Comparison of ENCODE assay signal across 22 mouse cellular contexts in genomic region chr1:192828928-192829327, GRCm38 (mm10). TPM values are rescaled to one million over a fixed set of nuclear protein-coding genes. Genes with fewer than 3 reads are reported as not detected.
A peak's percentile ranks its signal among the peaks of the same experiment; 100 is the strongest.
DNase-seq lines count a peak whose midpoint lies in the region; ATAC-seq and TF ChIP-seq lines count a peak whose summit lies in the region.
"Had no signal": no experiment of that assay in that cellular context is flagged by ENCODE, and none has a peak within 500 bp of the region (broad histone marks: within the 10 kb centered on the region; RNA-seq: fewer than 3 reads in every experiment).

No protein-coding gene starts in this region.

- intact Hi-C loops in left cerebral cortex, adult 2 months (cut with DNase I), result no loop called here
- intact Hi-C loops in left cerebral cortex, postnatal 10 days (cut with DNase I), result no loop called here

- no peak for ATAC-seq in stomach, embryonic 16.5 days (ENCODE audit: insufficient read depth, low FRiP score)
- ATAC-seq in stomach, postnatal 0 days (ENCODE audit: low FRiP score, low TSS enrichment), result no peak
- ATAC-seq: activated CD4-positive, CD25-positive, alpha-beta regulatory T cell, adult 4 months; hindbrain, postnatal 0 days; Patski had no signal

- H3K4me1 ChIP-seq in stomach, embryonic 16.5 days (ENCODE audit: control insufficient read depth, insufficient read depth, low read length), result peaks cover 21% of the 10 kb centered on the region
- no peaks in the 10 kb centered on the region for H3K4me1 ChIP-seq in stomach, postnatal 0 days (replicated peaks; ENCODE audit: control insufficient read depth, insufficient read depth)

- peak in 1 of 2 experiments; percentile 24 for DNase-seq in left cerebral cortex, adult 2 months (ENCODE audit: extremely low spot score in 1 of 2, low spot score in 2 of 2)
- DNase-seq in left cerebral cortex, postnatal 10 days (ENCODE audit: extremely low spot score in 1 of 2, low spot score in 2 of 2), result no peak
- no peak for DNase-seq in stomach, postnatal 0 days (ENCODE audit: low spot score)
- DNase-seq in gonadal fat pad, adult 2 months (ENCODE audit: low read depth), result peak; percentile 64
- peak; percentile 40 for DNase-seq in telencephalon, adult 2 months (ENCODE audit: low read depth, low spot score)
- DNase-seq in ovary, postnatal 10 days (ENCODE audit: low spot score), result no peak
- DNase-seq: cerebellum, postnatal 14 days; gastrocnemius, postnatal 10 days; kidney, adult 18-20 months; kidney, postnatal 10 days; lung, postnatal 10 days; retina, postnatal 1 day; spleen, adult 18-20 months; thymus, postnatal 14 days had no signal

- no peaks in the 10 kb centered on the region for H3K36me3 ChIP-seq in stomach, embryonic 16.5 days (ENCODE audit: control insufficient read depth, insufficient read depth, low read length)
- H3K36me3 ChIP-seq in stomach, postnatal 0 days (ENCODE audit: control insufficient read depth, insufficient read depth, low read length), result no peaks in the 10 kb centered on the region
- H3K36me3 ChIP-seq: limb, embryonic 12.5 days; liver, embryonic 15.5 days; neural tube, embryonic 13.5 days had no signal

- H3K9ac ChIP-seq in stomach, embryonic 16.5 days (ENCODE audit: low read length), result no peak overlapping the region
- H3K9ac ChIP-seq in stomach, postnatal 0 days (ENCODE audit: low read length), result no peak overlapping the region
- H3K9ac ChIP-seq: limb, embryonic 12.5 days; liver, embryonic 15.5 days; neural tube, embryonic 13.5 days had no signal

- TF ChIP-seq CTCF in left cerebral cortex, adult 2 months (IDR thresholded peaks at IDR 0.05), result no peak
- TF ChIP-seq CTCF in stomach, postnatal 0 days (IDR thresholded peaks at IDR 0.05; ENCODE audit: low read depth), result no peak

- WGBS in stomach, embryonic 16.5 days, result 61% methylated on average over 7 of the region's 7 CpGs
- 62% methylated on average over 7 of the region's 7 CpGs for WGBS in stomach, postnatal 0 days

- no peaks in the 10 kb centered on the region for H3K9me3 ChIP-seq in stomach, embryonic 16.5 days (replicated peaks; ENCODE audit: control insufficient read depth, low read length)
- no peaks in the 10 kb centered on the region for H3K9me3 ChIP-seq in stomach, postnatal 0 days (ENCODE audit: control insufficient read depth, low read length)
- H3K9me3 ChIP-seq: limb, embryonic 12.5 days; liver, embryonic 15.5 days; neural tube, embryonic 13.5 days had no signal

- H3K27ac ChIP-seq in left cerebral cortex, adult 2 months, result peak overlapping the region; percentile 21; the same call in 1 of the 2 replicates
- H3K27ac ChIP-seq in stomach, embryonic 16.5 days (ENCODE audit: low read length), result peak overlapping the region; percentile 38; the same call in 1 of the 2 replicates
- H3K27ac ChIP-seq in stomach, postnatal 0 days (replicated peaks), result no peak overlapping the region
- H3K27ac ChIP-seq: hindbrain, postnatal 0 days; layer of hippocampus, adult 2 months; limb, embryonic 12.5 days; liver, embryonic 15.5 days; neural tube, embryonic 13.5 days had no signal

- no peak for TF ChIP-seq EP300 in stomach, postnatal 0 days (optimal IDR thresholded peaks at IDR 0.05)

- no peak overlapping the region for H3K4me3 ChIP-seq in left cerebral cortex, adult 2 months
- H3K4me3 ChIP-seq in stomach, embryonic 16.5 days (replicated peaks; ENCODE audit: low read length), result no peak overlapping the region
- H3K4me3 ChIP-seq in stomach, postnatal 0 days (ENCODE audit: low read depth, low read length), result no peak overlapping the region
- H3K4me3 ChIP-seq: layer of hippocampus, adult 2 months; limb, embryonic 12.5 days; liver, embryonic 15.5 days; neural tube, embryonic 13.5 days had no signal

- H3K4me2 ChIP-seq in stomach, embryonic 16.5 days (ENCODE audit: low read depth, low read length), result no peak overlapping the region
- H3K4me2 ChIP-seq in stomach, postnatal 0 days (replicated peaks; ENCODE audit: low read depth), result no peak overlapping the region
- H3K4me2 ChIP-seq: limb, embryonic 12.5 days; liver, embryonic 15.5 days; neural tube, embryonic 13.5 days had no signal

- H3K27me3 ChIP-seq in stomach, embryonic 16.5 days (ENCODE audit: control insufficient read depth, insufficient read depth, low read length), result peaks cover 5% of the 10 kb centered on the region; the same call in 1 of the 2 replicates
- H3K27me3 ChIP-seq in stomach, postnatal 0 days (ENCODE audit: control insufficient read depth, insufficient read depth, low read length), result no peaks in the 10 kb centered on the region
- H3K27me3 ChIP-seq: Patski had no signal

RNA-seq across cellular contexts. Expression of gene Sertad4, which starts 26.6 kb away (rescaled TPM):
- total RNA-seq in left cerebral cortex, adult 2 months (2021), result 10 to 100 TPM; 11.6 to 12.1 TPM
- 10 to 100 TPM; 27.3 to 30.3 TPM for total RNA-seq in left cerebral cortex, postnatal 10 days (2021)
- polyA plus RNA-seq in stomach, embryonic 16.5 days (2015; fragmentation: Nextera tagmentation; extraction: Ambion mirVana), result 5.0 and 5.7 TPM in 2 replicates
- polyA plus RNA-seq in stomach, postnatal 0 days (2015; fragmentation: Nextera tagmentation; extraction: Ambion mirVana), result 5.7 and 6.6 TPM in 2 replicates
- polyA plus RNA-seq in gonadal fat pad, adult 2 months (2012; rRNA removed), result 4.3 and 11.1 TPM in 2 replicates
- polyA plus RNA-seq: activated CD4-positive, CD25-positive, alpha-beta regulatory T cell, adult 4 months had no signal

RNA-seq across cellular contexts. Expression of gene Hhat, which starts 57.9 kb away (rescaled TPM):
- total RNA-seq in left cerebral cortex, adult 2 months (2021), result 1 to 10 TPM in 1 of 2 experiments, under 1 TPM in 1; 0.81 to 1.3 TPM
- total RNA-seq in left cerebral cortex, postnatal 10 days (2021), result 1 to 10 TPM; 1.7 to 1.8 TPM
- 8.1 and 8.9 TPM in 2 replicates for polyA plus RNA-seq in stomach, embryonic 16.5 days (2015; fragmentation: Nextera tagmentation; extraction: Ambion mirVana)
- polyA plus RNA-seq in stomach, postnatal 0 days (2015; fragmentation: Nextera tagmentation; extraction: Ambion mirVana), result 3.1 and 3.6 TPM in 2 replicates
- polyA plus RNA-seq in gonadal fat pad, adult 2 months (2012; rRNA removed), result 6.0 and 6.8 TPM in 2 replicates

Comparison
In these comparisons a context has a peak if more than half of its experiments do, and no peak if none do; other contexts are left out.
1. DNase-seq: peak in gonadal fat pad, adult 2 months (single experiment) and telencephalon, adult 2 months (single experiment); none in left cerebral cortex, postnatal 10 days (0 of 2), stomach, postnatal 0 days (single experiment) and ovary, postnatal 10 days (single experiment).